8 mouse cellular contexts compared by ENCODE assay signal in the genomic region with DNA sequence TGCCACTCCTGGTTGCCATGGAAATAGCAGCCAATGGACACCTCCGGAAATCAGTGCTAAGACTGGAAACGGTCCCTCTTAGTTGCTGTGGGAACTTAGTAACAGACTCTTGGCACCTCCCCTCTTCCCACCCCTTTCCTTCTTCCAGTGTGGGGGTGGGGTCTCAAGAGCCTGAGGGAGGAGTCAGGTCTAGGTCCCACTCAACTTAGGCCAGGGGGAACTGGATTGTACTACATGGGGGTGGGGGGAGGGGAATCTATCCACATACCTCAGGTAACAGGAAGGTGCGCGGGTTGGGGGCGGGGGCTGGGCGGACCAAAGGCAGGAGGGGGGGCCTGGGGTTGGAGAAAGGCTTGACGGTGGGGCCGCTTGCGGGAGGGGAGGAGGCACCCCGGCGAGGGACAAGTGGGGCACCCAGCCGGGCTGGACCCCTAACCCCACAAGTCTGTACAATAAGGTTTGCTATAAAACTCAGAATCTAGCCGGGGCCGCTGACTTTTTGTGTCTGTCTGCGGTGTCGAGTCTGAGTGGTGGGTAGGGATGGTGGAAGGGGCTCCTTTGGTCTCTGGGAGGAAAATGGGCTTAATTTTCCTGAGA. TPM values are rescaled to one million over a fixed set of nuclear protein-coding genes. Genes with fewer than 3 reads are reported as not detected.
DNase-seq lines count a peak whose midpoint lies in the region.

No protein-coding gene starts in this region.

- peaks cover 60% of the 10 kb centered on the region for H3K4me1 ChIP-seq in megakaryocyte, embryonic 14.5 days

- H3K9me3 ChIP-seq in megakaryocyte, embryonic 14.5 days = no peaks in the 10 kb centered on the region

- DNase-seq in adipocyte (ENCODE audit: low spot score) = peak; percentile 96
- peak; percentile 93 to 96 for DNase-seq in cerebellum, postnatal 4 days (ENCODE audit: low spot score in 2 of 2)
- DNase-seq in gastrocnemius, postnatal 10 days = peak; percentile 85
- DNase-seq in induced T-regulatory cell, adult 2 months (ENCODE audit: low read depth) = peak; percentile 93
- DNase-seq in left cerebral cortex, adult 9 months (ENCODE audit: low spot score in 2 of 2) = peak; percentile 98 to 99
- peak; percentile 93 for DNase-seq in right cerebral cortex, postnatal 14 days
- DNase-seq in yolk sac, embryonic 10.5 days (ENCODE audit: low spot score) = peak; percentile 95

- peak overlapping the region; percentile 97 for H3K4me3 ChIP-seq in megakaryocyte, embryonic 14.5 days (replicated peaks)

- no peaks in the 10 kb centered on the region for H3K27me3 ChIP-seq in megakaryocyte, embryonic 14.5 days (replicated peaks)

- H3K36me3 ChIP-seq in megakaryocyte, embryonic 14.5 days (replicated peaks; ENCODE audit: low read length) = peaks cover 54% of the 10 kb centered on the region

RNA-seq across cellular contexts. Expression of gene Orai3, which starts 0.5 kb away (rescaled TPM):
- total RNA-seq in gastrocnemius, postnatal 10 days (2021) = 10 to 100 TPM; 10.2 to 12.3 TPM
- 27.3 and 62.4 TPM in 2 replicates for polyA plus RNA-seq in megakaryocyte, embryonic 14.5 days (2012; ENCODE audit: insufficient read depth, low replicate concordance)

RNA-seq across cellular contexts. Expression of gene Setd1a, which starts 7.4 kb away (rescaled TPM):
- 10 to 100 TPM; 21.2 to 26.2 TPM for total RNA-seq in gastrocnemius, postnatal 10 days (2021)
- 32.9 and 47.6 TPM in 2 replicates for polyA plus RNA-seq in megakaryocyte, embryonic 14.5 days (2012; ENCODE audit: insufficient read depth, low replicate concordance)

RNA-seq across cellular contexts. Expression of gene Gm49388, which starts 16.3 kb away (rescaled TPM):
- total RNA-seq in gastrocnemius, postnatal 10 days (2021) = under 1 TPM in 1 of 2 experiments, not detected in 1; 0.47 TPM
- polyA plus RNA-seq in megakaryocyte, embryonic 14.5 days (2012; ENCODE audit: insufficient read depth, low replicate concordance) = not detected in 2 replicates

RNA-seq across cellular contexts. Expression of gene Fbxl19, which starts 24.8 kb away (rescaled TPM):
- 1 to 10 TPM; 2.9 to 6.0 TPM for total RNA-seq in gastrocnemius, postnatal 10 days (2021)
- 54.6 and 102 TPM in 2 replicates for polyA plus RNA-seq in megakaryocyte, embryonic 14.5 days (2012; ENCODE audit: insufficient read depth, low replicate concordance)

RNA-seq across cellular contexts. Expression of gene Hsd3b7, which starts 31.3 kb away (rescaled TPM):
- 10 to 100 TPM in 1 of 2 experiments, 1 to 10 TPM in 1; 8.1 to 12.5 TPM for total RNA-seq in gastrocnemius, postnatal 10 days (2021)
- polyA plus RNA-seq in megakaryocyte, embryonic 14.5 days (2012; ENCODE audit: insufficient read depth, low replicate concordance) = 13.9 and 53.3 TPM in 2 replicates

Comparison
In these comparisons a context has a peak if more than half of its experiments do, and no peak if none do; other contexts are left out.
1. Peak in every context shown above with its lines: DNase-seq and H3K4me3 ChIP-seq.